Mouse (Mus musculus): ENCODE data around the gene Med27. TPM values are rescaled to one million over a fixed set of nuclear protein-coding genes. Genes with fewer than 3 reads are reported as not detected.

Med27 gene
- polyA plus RNA-seq, 1 experiment from 2014 or later: 68.9 TPM

- H3K4me2 ChIP-seq: no peak overlapping the region
- peaks cover 3% of the 10 kb centered on the region; the same call in 1 of the 2 replicates for H3K27me3 ChIP-seq
- no peaks in the 10 kb centered on the region for H3K36me3 ChIP-seq (replicated peaks)
- H3K27ac ChIP-seq: no peak overlapping the region
- H3K9me3 ChIP-seq: no peaks in the 10 kb centered on the region
- WGBS: 85% methylated on average over 6 of the region's 6 CpGs
- H3K4me1 ChIP-seq: peaks cover 30% of the 10 kb centered on the region
- H3K9ac ChIP-seq: no peak overlapping the region
- no peak overlapping the region for H3K4me3 ChIP-seq (replicated peaks)
- ATAC-seq (ENCODE audit: low FRiP score): no peak
These were observed 116.5 kb downstream of the Med27 start for GRCm38 (mm10) chr2:29463039-29463585.

DNA sequence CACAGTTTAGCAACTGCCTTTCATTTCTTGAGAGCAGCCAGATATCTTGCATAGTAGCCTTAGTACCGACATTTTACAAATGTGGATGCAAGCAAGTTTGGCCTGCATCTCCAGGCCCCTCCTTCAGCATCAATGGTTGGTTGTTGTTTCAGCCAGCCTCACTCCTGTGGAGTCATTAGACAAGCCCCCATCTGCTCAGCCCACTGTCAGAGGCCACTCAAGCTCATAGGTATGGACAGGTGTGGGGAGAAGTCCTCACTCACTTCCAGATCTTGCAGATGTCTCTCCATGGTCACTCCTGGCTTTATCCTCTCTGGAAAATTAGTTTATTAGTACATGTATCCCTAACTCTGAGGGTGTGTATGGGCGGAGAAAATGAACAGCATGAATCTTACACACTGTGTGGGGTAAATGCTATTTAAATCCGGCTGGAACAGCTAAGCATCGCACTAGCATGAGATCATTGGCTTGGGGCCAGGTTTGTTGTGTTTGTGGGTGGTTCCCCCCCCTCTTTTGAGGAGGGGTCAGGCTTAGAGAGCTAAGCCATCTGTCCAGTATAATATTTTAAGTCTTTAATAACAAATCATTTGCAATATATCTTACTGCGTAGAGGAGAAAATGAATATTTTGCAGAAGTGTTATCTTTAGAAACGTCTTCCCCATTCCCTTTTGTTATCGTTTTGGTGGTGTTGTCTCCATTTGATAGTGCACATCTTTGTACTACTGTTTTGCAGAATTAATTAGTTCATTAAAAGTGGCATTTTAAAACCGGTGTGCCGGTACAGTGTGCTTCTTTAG lies 118.4 kb downstream of the Med27 start:
- Histone ChIP-seq H3K4me3 (replicated peaks) (no peak overlapping the region), H3K9ac (no peak overlapping the region), H3K4me2 (peak overlapping the region; percentile 22), H3K9me3 (no peaks in the 10 kb centered on the region), H3K4me1 (peaks cover 41% of the 10 kb centered on the region), H3K36me3 (replicated peaks) (no peaks in the 10 kb centered on the region), H3K27ac (peak overlapping the region; percentile 85), H3K27me3 (peaks cover 3% of the 10 kb centered on the region; the same call in 1 of the 2 replicates)
- WGBS: 35% methylated on average over 9 of the region's 9 CpGs
- ATAC-seq (ENCODE audit: low FRiP score): peak; percentile 63; the same call in 1 of the 2 replicates

GRCm38 (mm10) chr2:29465649-29466137 lies 119.1 kb downstream of the Med27 start:
- H3K9ac ChIP-seq: no peak overlapping the region
- WGBS: 25% methylated on average over 3 of the region's 3 CpGs
- H3K36me3 ChIP-seq (replicated peaks): no peaks in the 10 kb centered on the region
- H3K4me1 ChIP-seq: peaks cover 41% of the 10 kb centered on the region
- peaks cover 3% of the 10 kb centered on the region; the same call in 1 of the 2 replicates for H3K27me3 ChIP-seq
- no peak overlapping the region for H3K4me3 ChIP-seq (replicated peaks)
- peak overlapping the region; percentile 85 for H3K27ac ChIP-seq
- peak overlapping the region; percentile 22 for H3K4me2 ChIP-seq
- peak; percentile 74; the same call in 1 of the 2 replicates for ATAC-seq (ENCODE audit: low FRiP score)
- no peaks in the 10 kb centered on the region for H3K9me3 ChIP-seq

GRCm38 (mm10) chr2:29466396-29466795 lies 119.8 kb downstream of the Med27 start:
- no peaks in the 10 kb centered on the region for H3K36me3 ChIP-seq (replicated peaks)
- H3K9me3 ChIP-seq: no peaks in the 10 kb centered on the region
- peaks cover 41% of the 10 kb centered on the region for H3K4me1 ChIP-seq
- H3K27me3 ChIP-seq: no peaks in the 10 kb centered on the region
- H3K27ac ChIP-seq: peak overlapping the region; percentile 85
- 77% methylated on average over 4 of the region's 4 CpGs for WGBS
- no peak overlapping the region for H3K4me3 ChIP-seq (replicated peaks)
- H3K9ac ChIP-seq: no peak overlapping the region
- H3K4me2 ChIP-seq: no peak overlapping the region
- peak; percentile 30 for ATAC-seq (ENCODE audit: low FRiP score)

- Histone ChIP-seq H3K9me3 (no peaks in the 10 kb centered on the region), H3K36me3 (replicated peaks) (no peaks in the 10 kb centered on the region), H3K27ac (peak overlapping the region; percentile 42), H3K4me1 (peaks cover 41% of the 10 kb centered on the region), H3K4me2 (no peak overlapping the region), H3K27me3 (no peaks in the 10 kb centered on the region), H3K4me3 (replicated peaks) (no peak overlapping the region), H3K9ac (no peak overlapping the region)
- 69% methylated on average over 15 of the region's 15 CpGs for WGBS
- no peak for ATAC-seq (ENCODE audit: low FRiP score)
These were observed 121.9 kb downstream of the Med27 start for GRCm38 (mm10) chr2:29468517-29468936.

GRCm38 (mm10) chr2:29472952-29473437 lies 126.4 kb downstream of the Med27 start:
- 73% methylated on average over 4 of the region's 4 CpGs for WGBS
- Histone ChIP-seq H3K36me3 (replicated peaks) (no peaks in the 10 kb centered on the region), H3K27me3 (no peaks in the 10 kb centered on the region)

GRCm38 (mm10) chr2:29473907-29474306 lies 127.3 kb downstream of the Med27 start:
- no peak overlapping the region for H3K4me3 ChIP-seq (replicated peaks)
- H3K4me2 ChIP-seq: no peak overlapping the region
- no peak overlapping the region for H3K27ac ChIP-seq
- 68% methylated on average over 2 of the region's 2 CpGs for WGBS
- ATAC-seq (ENCODE audit: low FRiP score): no peak
- no peaks in the 10 kb centered on the region for H3K9me3 ChIP-seq
- peaks cover 7% of the 10 kb centered on the region; the same call in 1 of the 2 replicates for H3K4me1 ChIP-seq
- no peaks in the 10 kb centered on the region for H3K27me3 ChIP-seq
- no peaks in the 10 kb centered on the region for H3K36me3 ChIP-seq (replicated peaks)
- H3K9ac ChIP-seq: no peak overlapping the region

More at GRCm38 (mm10) chr2:29472952-29473437, 126.4 kb downstream of the Med27 start:
- Histone ChIP-seq H3K4me3 (replicated peaks) (no peak overlapping the region), H3K4me1 (peaks cover 15% of the 10 kb centered on the region), H3K9me3 (no peaks in the 10 kb centered on the region), H3K27ac (no peak overlapping the region), H3K9ac (no peak overlapping the region), H3K4me2 (no peak overlapping the region)
- ATAC-seq (ENCODE audit: low FRiP score): no peak

GRCm38 (mm10) chr2:29476702-29477101 lies 130.1 kb downstream of the Med27 start:
- H3K4me1 ChIP-seq: peaks cover 11% of the 10 kb centered on the region
- no peak overlapping the region for H3K9ac ChIP-seq
- no peak overlapping the region for H3K27ac ChIP-seq
- H3K4me2 ChIP-seq: no peak overlapping the region
- H3K4me3 ChIP-seq (replicated peaks): no peak overlapping the region
- H3K27me3 ChIP-seq: no peaks in the 10 kb centered on the region
- ATAC-seq (ENCODE audit: low FRiP score): no peak
- H3K36me3 ChIP-seq (replicated peaks): no peaks in the 10 kb centered on the region
- WGBS: 100% methylated on average over 1 of the region's 1 CpGs
- no peaks in the 10 kb centered on the region for H3K9me3 ChIP-seq

- ATAC-seq (ENCODE audit: low FRiP score): 0 out of 2 replicates have a peak, but pooled peaks have one; percentile 30
- Histone ChIP-seq H3K36me3 (replicated peaks) (no peaks in the 10 kb centered on the region), H3K27ac (no peak overlapping the region), H3K4me3 (replicated peaks) (no peak overlapping the region), H3K27me3 (peaks cover 21% of the 10 kb centered on the region; the same call in 1 of the 2 replicates), H3K4me2 (no peak overlapping the region), H3K4me1 (peaks cover 42% of the 10 kb centered on the region), H3K9ac (no peak overlapping the region), H3K9me3 (no peaks in the 10 kb centered on the region)
- WGBS: 36% methylated on average over 8 of the region's 8 CpGs
These were observed 135.2 kb downstream of the Med27 start for GRCm38 (mm10) chr2:29481856-29482255.

GRCm38 (mm10) chr2:29482979-29483718 lies 136.5 kb downstream of the Med27 start:
- Histone ChIP-seq H3K36me3 (replicated peaks) (no peaks in the 10 kb centered on the region), H3K4me3 (replicated peaks) (no peak overlapping the region), H3K4me1 (peaks cover 50% of the 10 kb centered on the region), H3K9me3 (no peaks in the 10 kb centered on the region), H3K9ac (no peak overlapping the region), H3K4me2 (no peak overlapping the region), H3K27me3 (peaks cover 21% of the 10 kb centered on the region; the same call in 1 of the 2 replicates), H3K27ac (peak overlapping the region; percentile 33; the same call in 1 of the 2 replicates)
- ATAC-seq (ENCODE audit: low FRiP score): no peak
- 39% methylated on average over 9 of the region's 9 CpGs for WGBS

DNA sequence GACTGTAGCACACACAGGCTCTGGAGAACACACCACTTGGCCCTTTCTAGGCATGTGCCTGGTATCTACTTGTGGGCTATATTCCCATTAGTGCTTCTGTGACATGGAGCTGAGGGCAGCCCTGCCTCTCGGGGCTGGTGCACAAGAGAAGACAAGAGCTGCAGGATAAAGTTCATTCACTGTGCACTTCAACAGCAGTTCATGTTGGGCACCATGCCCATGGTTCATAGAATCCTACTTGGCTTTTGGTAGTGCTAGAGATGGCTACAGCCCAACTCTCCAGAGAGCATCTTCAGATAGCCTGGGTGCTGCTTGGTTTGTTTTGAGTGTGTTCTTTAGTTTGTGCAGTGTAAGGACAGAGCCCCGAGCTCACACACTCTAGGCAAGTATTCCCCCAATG lies 138.9 kb downstream of the Med27 start:
- peaks cover 62% of the 10 kb centered on the region for H3K4me1 ChIP-seq
- 92% methylated on average over 2 of the region's 2 CpGs for WGBS
- H3K36me3 ChIP-seq (replicated peaks): no peaks in the 10 kb centered on the region

GRCm38 (mm10) chr2:29486491-29486890 lies 139.9 kb downstream of the Med27 start:
- peaks cover 61% of the 10 kb centered on the region for H3K4me1 ChIP-seq
- H3K27ac ChIP-seq: no peak overlapping the region
- 53% methylated on average over 7 of the region's 7 CpGs for WGBS
- no peak for ATAC-seq (ENCODE audit: low FRiP score)
- H3K4me2 ChIP-seq: no peak overlapping the region
- no peaks in the 10 kb centered on the region for H3K36me3 ChIP-seq (replicated peaks)
- H3K27me3 ChIP-seq: peaks cover 35% of the 10 kb centered on the region
- no peak overlapping the region for H3K4me3 ChIP-seq (replicated peaks)
- H3K9ac ChIP-seq: no peak overlapping the region
- H3K9me3 ChIP-seq: no peaks in the 10 kb centered on the region

More for the DNA sequence above, 138.9 kb downstream of the Med27 start:
- ATAC-seq (ENCODE audit: low FRiP score): no peak
- Histone ChIP-seq H3K9ac (no peak overlapping the region), H3K27me3 (peaks cover 28% of the 10 kb centered on the region), H3K4me2 (no peak overlapping the region), H3K9me3 (no peaks in the 10 kb centered on the region), H3K4me3 (replicated peaks) (no peak overlapping the region), H3K27ac (no peak overlapping the region)

All from forebrain, embryonic 12.5 days (tissue).